Mouse (Mus musculus): ENCODE data around the gene Nkx2-9.
A peak's percentile ranks its signal among the peaks of the same experiment; 100 is the strongest.

Gene Nkx2-9

DNA sequence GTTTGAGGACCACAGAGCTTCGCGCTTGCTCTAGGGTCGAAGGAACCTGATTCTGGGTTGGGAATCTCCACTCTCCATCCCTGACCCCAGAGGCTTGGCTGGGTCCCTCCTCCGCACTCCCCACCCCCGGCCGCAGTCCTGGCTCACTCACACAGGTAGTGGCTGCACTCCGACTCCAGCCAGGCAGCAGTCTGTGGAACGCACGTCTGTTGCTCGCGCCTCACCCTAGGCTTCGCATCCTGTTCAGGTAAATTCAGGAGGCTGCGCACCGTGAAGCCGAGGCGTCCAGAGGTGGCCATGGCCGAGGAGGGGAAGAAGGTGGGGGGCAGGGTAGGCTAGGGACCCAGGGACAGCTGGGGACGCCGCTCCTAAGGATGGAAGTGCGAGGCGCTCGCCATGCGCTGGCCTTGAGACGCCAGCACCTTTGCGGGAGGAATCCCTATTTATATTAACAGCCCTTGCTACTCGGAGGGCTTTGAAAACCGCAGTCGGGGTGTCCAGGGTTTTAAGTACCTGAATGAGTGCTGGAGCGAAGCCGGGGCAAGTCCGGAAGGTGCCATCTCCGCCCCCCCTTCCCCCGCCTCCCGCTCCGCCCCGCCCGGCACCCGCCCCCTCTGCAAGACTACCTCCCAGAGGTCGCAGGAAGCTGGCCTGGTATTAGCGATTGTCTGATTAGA lies at the start of gene Nkx2-9:
Gene Nkx2-9, minus strand, starts transcription at position 524 of the 677 bp plus-strand sequence.
- DNase-seq (ENCODE audit: low read depth): no peak

DNA sequence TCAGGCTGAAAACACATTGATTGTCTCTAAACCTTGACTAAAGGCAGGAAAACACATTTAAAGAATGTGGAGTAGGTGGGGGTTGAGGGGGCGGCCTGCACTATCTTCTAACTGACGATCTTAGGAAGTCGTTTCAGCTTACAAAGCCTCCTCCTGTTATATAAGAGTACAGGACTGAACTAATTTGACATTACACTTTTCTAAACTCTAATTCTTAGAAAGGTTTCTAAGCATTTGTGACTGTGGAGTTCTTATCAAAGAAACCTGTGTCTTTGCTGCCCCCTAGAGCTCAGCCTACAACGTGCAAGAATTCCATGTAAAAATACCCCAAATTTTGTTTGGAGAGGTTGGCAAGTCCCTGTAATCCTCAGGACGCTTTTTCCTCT lies 24.1 kb upstream of the Nkx2-9 start:
- DNase-seq (ENCODE audit: low read depth): peak; percentile 9

- DNase-seq (ENCODE audit: low read depth): peak; percentile 20
These were observed 23.6 kb upstream of the Nkx2-9 start for GRCm38 (mm10) chr12:56636534-56637180.

- DNase-seq (ENCODE audit: low read depth): no peak
These were observed 3.0 kb upstream of the Nkx2-9 start for GRCm38 (mm10) chr12:56616088-56616487.

GRCm38 (mm10) chr12:56615391-56615790 lies 2.3 kb upstream of the Nkx2-9 start:
- no peak for DNase-seq (ENCODE audit: low read depth)

GRCm38 (mm10) chr12:56614513-56614912 lies 1.4 kb upstream of the Nkx2-9 start:
- DNase-seq (ENCODE audit: low read depth): no peak

DNA sequence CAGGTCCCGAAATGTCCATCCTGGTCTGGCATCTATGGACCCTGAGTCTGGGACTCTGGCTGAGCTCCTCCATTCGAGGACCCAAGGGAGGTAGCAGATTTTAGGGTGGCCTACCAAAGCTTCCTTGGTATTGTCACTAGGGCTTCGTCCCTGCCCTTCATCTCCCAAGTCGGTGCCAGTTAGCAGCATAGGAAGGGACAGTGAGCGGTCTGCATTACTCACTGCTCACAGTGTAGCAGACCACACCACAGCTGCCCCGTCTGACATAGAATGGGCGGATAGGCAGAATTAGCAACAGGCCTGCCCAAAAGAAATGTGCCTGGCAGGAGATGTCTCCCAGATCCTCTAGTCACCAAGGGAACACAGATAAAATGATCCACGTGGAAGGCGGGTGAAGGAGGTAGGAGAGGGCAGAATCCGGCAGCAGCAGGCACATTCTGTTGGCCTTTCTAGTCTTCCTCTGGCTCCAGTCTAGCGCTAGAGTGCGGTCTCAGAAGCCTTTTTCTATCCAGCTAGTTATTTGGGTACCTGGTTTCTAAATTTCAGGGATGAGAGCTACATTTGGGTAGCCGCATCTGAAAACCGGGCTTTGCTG lies 929 bp upstream of the Nkx2-9 start:
- DNase-seq (ENCODE audit: low read depth): no peak

DNA sequence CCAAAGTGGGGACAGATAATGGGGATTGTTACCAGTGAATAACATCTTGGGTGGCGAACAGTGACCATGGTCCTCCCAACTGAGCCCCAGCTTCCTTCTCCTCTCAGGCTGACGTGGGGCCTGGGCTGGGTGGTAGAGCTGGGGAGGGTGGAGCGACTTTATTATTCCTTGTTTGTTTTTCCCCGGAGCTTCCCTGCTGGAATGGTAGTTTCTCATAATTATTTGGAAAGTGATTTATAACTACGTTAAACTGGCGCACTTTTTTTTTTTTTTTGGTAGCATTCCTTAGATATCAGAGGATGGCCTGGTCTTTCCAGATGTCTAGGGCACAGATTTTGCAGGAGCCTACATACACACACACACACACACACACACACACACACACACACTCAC lies 350 bp upstream of the Nkx2-9 start:
- DNase-seq (ENCODE audit: low read depth): no peak

DNA sequence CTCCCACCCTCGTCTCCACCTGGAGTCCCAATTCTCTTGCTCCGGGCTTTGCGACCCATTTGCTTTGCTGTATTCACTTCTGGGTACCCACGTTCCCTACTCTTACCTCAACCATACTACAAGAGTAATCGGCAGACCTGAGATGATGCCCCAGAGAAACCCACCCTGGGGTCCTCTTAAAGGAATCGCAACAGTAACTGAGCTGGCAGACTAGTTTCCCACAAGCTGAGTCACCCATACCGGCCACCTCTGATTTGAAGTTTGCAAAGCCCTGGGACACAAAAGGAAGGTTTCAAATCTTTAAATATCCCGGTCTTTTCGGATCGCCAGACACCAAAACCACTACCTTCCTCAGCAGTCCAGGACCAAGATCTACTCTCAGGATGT lies 742 bp downstream of the Nkx2-9 start:
- DNase-seq (ENCODE audit: low read depth): no peak

- no peak for DNase-seq (ENCODE audit: low read depth)
These were observed 1.4 kb downstream of the Nkx2-9 start for GRCm38 (mm10) chr12:56611504-56612348.

GRCm38 (mm10) chr12:56610851-56611250 lies 2.2 kb downstream of the Nkx2-9 start:
- no peak for DNase-seq (ENCODE audit: low read depth)

- DNase-seq (ENCODE audit: low read depth): no peak
These were observed 21.4 kb downstream of the Nkx2-9 start for GRCm38 (mm10) chr12:56591722-56592121.

DNA sequence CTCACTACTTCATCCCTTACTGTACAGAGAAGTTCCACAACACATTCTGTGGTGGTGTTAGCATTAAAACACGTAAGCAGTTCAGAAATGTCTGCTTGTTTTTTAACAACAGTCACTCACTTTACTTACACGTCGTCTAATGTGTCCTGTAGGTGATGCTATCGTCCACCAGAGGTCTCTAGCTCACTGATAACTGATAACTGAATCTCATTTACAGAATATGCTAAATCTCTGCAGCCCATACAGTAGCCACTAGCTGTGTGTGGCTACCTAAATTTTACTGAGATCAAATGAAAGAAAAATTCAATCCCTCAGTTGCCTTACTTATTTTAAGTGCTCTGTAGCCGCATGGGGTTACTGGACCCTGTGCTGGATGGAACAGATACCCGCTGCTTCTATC lies 25.3 kb downstream of the Nkx2-9 start:
- DNase-seq (ENCODE audit: low read depth): no peak
